Mouse (Mus musculus): ENCODE measurements around the gene Trim39. TPM values are rescaled to one million over a fixed set of nuclear protein-coding genes. Genes with fewer than 3 reads are reported as not detected.
"Not testable (repeated sequence)": the region's sequence is repeated elsewhere in the genome, so short reads cannot be mapped to it uniquely, and the experiment has no call there.

Trim39 gene
- total RNA-seq, 2 experiments from 2014 or later: 25.6 to 37.4 TPM

- ATAC-seq (replicated peaks; ENCODE audit: low FRiP score, poor library complexity, severe bottlenecking): no peak
Measured at GRCm38 (mm10) chr17:36253087-36253600, 18.9 kb downstream of the Trim39 start.

- ATAC-seq (replicated peaks; ENCODE audit: low FRiP score, poor library complexity, severe bottlenecking): no peak
Measured at GRCm38 (mm10) chr17:36252250-36252876, 19.7 kb downstream of the Trim39 start.

GRCm38 (mm10) chr17:36248886-36249285, 23.2 kb downstream of the Trim39 start:
- ATAC-seq (replicated peaks; ENCODE audit: low FRiP score, poor library complexity, severe bottlenecking): no peak

GRCm38 (mm10) chr17:36245741-36246140, 26.3 kb downstream of the Trim39 start:
- ATAC-seq (replicated peaks; ENCODE audit: low FRiP score, poor library complexity, severe bottlenecking): no peak

- ATAC-seq (replicated peaks; ENCODE audit: low FRiP score, poor library complexity, severe bottlenecking): no peak
Measured at GRCm38 (mm10) chr17:36244031-36244430, 28.0 kb downstream of the Trim39 start.

GRCm38 (mm10) chr17:36240637-36241213, 31.3 kb downstream of the Trim39 start:
- no peak for ATAC-seq (replicated peaks; ENCODE audit: low FRiP score, poor library complexity, severe bottlenecking)

- no peak for ATAC-seq (replicated peaks; ENCODE audit: low FRiP score, poor library complexity, severe bottlenecking)
Measured at GRCm38 (mm10) chr17:36237321-36237921, 34.6 kb downstream of the Trim39 start.

- not testable (repeated sequence) for ATAC-seq (replicated peaks; ENCODE audit: low FRiP score, poor library complexity, severe bottlenecking)
Measured at GRCm38 (mm10) chr17:36235300-36235699, 36.7 kb downstream of the Trim39 start.

GRCm38 (mm10) chr17:36233572-36233971, 38.5 kb downstream of the Trim39 start:
- no peak for ATAC-seq (replicated peaks; ENCODE audit: low FRiP score, poor library complexity, severe bottlenecking)

GRCm38 (mm10) chr17:36231318-36231717, 40.7 kb downstream of the Trim39 start:
- ATAC-seq (replicated peaks; ENCODE audit: low FRiP score, poor library complexity, severe bottlenecking): no peak

GRCm38 (mm10) chr17:36229046-36229445, 43.0 kb downstream of the Trim39 start:
- no peak for ATAC-seq (replicated peaks; ENCODE audit: low FRiP score, poor library complexity, severe bottlenecking)

GRCm38 (mm10) chr17:36226921-36227320, 45.1 kb downstream of the Trim39 start:
- no peak for ATAC-seq (replicated peaks; ENCODE audit: low FRiP score, poor library complexity, severe bottlenecking)

GRCm38 (mm10) chr17:36225231-36225824, 46.7 kb downstream of the Trim39 start:
- ATAC-seq (replicated peaks; ENCODE audit: low FRiP score, poor library complexity, severe bottlenecking): no peak

GRCm38 (mm10) chr17:36224451-36224850, 47.6 kb downstream of the Trim39 start:
- no peak for ATAC-seq (replicated peaks; ENCODE audit: low FRiP score, poor library complexity, severe bottlenecking)

GRCm38 (mm10) chr17:36218594-36219155, 53.4 kb downstream of the Trim39 start:
- no peak for ATAC-seq (replicated peaks; ENCODE audit: low FRiP score, poor library complexity, severe bottlenecking)

GRCm38 (mm10) chr17:36215586-36215985, 56.5 kb downstream of the Trim39 start:
- no peak for ATAC-seq (replicated peaks; ENCODE audit: low FRiP score, poor library complexity, severe bottlenecking)

Other genes starting within 250 kb of the Trim39 start
- gene H2-T23, start 239.4 kb downstream of the Trim39 start, total RNA-seq (2015; ENCODE audit: low replicate concordance): 109 and 146 TPM in 2 replicates
- 93.4 and 104 TPM in 2 replicates for gene H2-T23, start 239.4 kb downstream of the Trim39 start, total RNA-seq (2017; ENCODE audit: low replicate concordance)
- gene H2-T22, start 229.5 kb downstream of the Trim39 start, total RNA-seq (2015; ENCODE audit: low replicate concordance): 19.1 and 19.7 TPM in 2 replicates
- 5.5 and 16.4 TPM in 2 replicates for gene H2-T22, start 229.5 kb downstream of the Trim39 start, total RNA-seq (2017; ENCODE audit: low replicate concordance)
- gene Gm6034, start 229.3 kb downstream of the Trim39 start, total RNA-seq (2015; ENCODE audit: low replicate concordance): not detected in 2 replicates
- not detected in 2 replicates for gene Gm6034, start 229.3 kb downstream of the Trim39 start, total RNA-seq (2017; ENCODE audit: low replicate concordance)
- gene Gm11127, start 213.9 kb downstream of the Trim39 start, total RNA-seq (2015; ENCODE audit: low replicate concordance): not detected in 2 replicates
- gene Gm11127, start 213.9 kb downstream of the Trim39 start, total RNA-seq (2017; ENCODE audit: low replicate concordance): 0.39 TPM in 1 of 2 replicates, not detected in the other
- not detected in 2 replicates for gene Gm19684, start 150.6 kb downstream of the Trim39 start, total RNA-seq (2015; ENCODE audit: low replicate concordance)
- gene Gm19684, start 150.6 kb downstream of the Trim39 start, total RNA-seq (2017; ENCODE audit: low replicate concordance): not detected in 2 replicates
- not detected in 2 replicates for gene Gm7030, start 142.8 kb downstream of the Trim39 start, total RNA-seq (2015; ENCODE audit: low replicate concordance)
- not detected in 2 replicates for gene Gm7030, start 142.8 kb downstream of the Trim39 start, total RNA-seq (2017; ENCODE audit: low replicate concordance)
- gene Gm8909, start 103.7 kb downstream of the Trim39 start, total RNA-seq (2015; ENCODE audit: low replicate concordance): not detected in 2 replicates
- gene Gm8909, start 103.7 kb downstream of the Trim39 start, total RNA-seq (2017; ENCODE audit: low replicate concordance): not detected in 2 replicates
- not detected in 2 replicates for gene H2-T3, start 82.0 kb downstream of the Trim39 start, total RNA-seq (2015; ENCODE audit: low replicate concordance)
- gene H2-T3, start 82.0 kb downstream of the Trim39 start, total RNA-seq (2017; ENCODE audit: low replicate concordance): not detected in 2 replicates
- 63.7 and 66.0 TPM in 2 replicates for gene Rpp21, start 14.2 kb downstream of the Trim39 start, total RNA-seq (2015; ENCODE audit: low replicate concordance)
- gene Rpp21, start 14.2 kb downstream of the Trim39 start, total RNA-seq (2017; ENCODE audit: low replicate concordance): 11.8 TPM in 2 replicates
- gene H2-M10.2, start 14.2 kb upstream of the Trim39 start, total RNA-seq (2015; ENCODE audit: low replicate concordance): not detected in 2 replicates
- not detected in 2 replicates for gene H2-M10.2, start 14.2 kb upstream of the Trim39 start, total RNA-seq (2017; ENCODE audit: low replicate concordance)
- gene H2-M10.1, start 53.9 kb upstream of the Trim39 start, total RNA-seq (2015; ENCODE audit: low replicate concordance): not detected in 2 replicates
- gene H2-M10.1, start 53.9 kb upstream of the Trim39 start, total RNA-seq (2017; ENCODE audit: low replicate concordance): not detected in 2 replicates
- not detected in 2 replicates for gene H2-M10.3, start 96.2 kb upstream of the Trim39 start, total RNA-seq (2015; ENCODE audit: low replicate concordance)
- gene H2-M10.3, start 96.2 kb upstream of the Trim39 start, total RNA-seq (2017; ENCODE audit: low replicate concordance): not detected in 2 replicates
- gene H2-M10.4, start 190.1 kb upstream of the Trim39 start, total RNA-seq (2015; ENCODE audit: low replicate concordance): not detected in 2 replicates
- gene H2-M10.4, start 190.1 kb upstream of the Trim39 start, total RNA-seq (2017; ENCODE audit: low replicate concordance): not detected in 2 replicates

All from erythroid progenitor cell, adult 5-6 weeks (primary cell).